Mouse (Mus musculus) liver, adult 2 months (tissue): ENCODE measurements at regions not wholly inside any gene's neighbourhood (a gene's known extent, or its start where the extent isn't known, plus 50 kb on each side); places are given as distances from the start of the nearest gene placed in this dataset.

Source experiments
- DNase-seq: peaks from one replicate; pipeline ENCODE4 v3.0.0-alpha.2; 2011; ENCODE audit warnings: low read depth, low spot score; ENCODE audit errors: extremely low read depth
- H3K27ac ChIP-seq: fragments of 200-500 bp; replicated peaks from 2 replicates; pipeline ENCODE4 v1.5.1; 2012; ENCODE audit warnings: low read depth, mild to moderate bottlenecking, control low read depth, inconsistent platforms, low read length; ENCODE audit not compliant: insufficient read depth
- H3K27me3 ChIP-seq: fragments of 200-500 bp; 2 replicates; pipeline ENCODE4 v1.6.1; 2012; ENCODE audit warnings: mild to moderate bottlenecking, moderate library complexity, low read length, inconsistent platforms; ENCODE audit not compliant: control insufficient read depth, insufficient read depth
- H3K36me3 ChIP-seq: fragments of 200-500 bp; 2 replicates; pipeline ENCODE4 v1.6.1; 2012; ENCODE audit warnings: low read length, inconsistent platforms; ENCODE audit not compliant: control insufficient read depth, insufficient read depth
- H3K4me1 ChIP-seq: fragments of 200-500 bp; 2 replicates; pipeline ENCODE4 v1.6.1; 2011; ENCODE audit warnings: low read length; ENCODE audit not compliant: control insufficient read depth, insufficient read depth
- H3K4me3 ChIP-seq: fragments of 200-500 bp; 2 replicates; pipeline ENCODE4 v1.5.1; 2011; ENCODE audit warnings: low read depth, mild to moderate bottlenecking, control low read depth, low read length, moderate library complexity; ENCODE audit not compliant: insufficient read depth
- H3K79me2 ChIP-seq: fragments of 200-500 bp; 2 replicates; pipeline ENCODE4 v1.6.1; 2012; ENCODE audit warnings: inconsistent platforms, mild to moderate bottlenecking, low read length, moderate library complexity; ENCODE audit not compliant: control insufficient read depth, insufficient read depth
- H3K9ac ChIP-seq: fragments of 200-500 bp; 2 replicates; pipeline ENCODE4 v1.6.1; 2012; ENCODE audit warnings: low read depth, mild to moderate bottlenecking, control low read depth, inconsistent platforms, low read length
- CTCF ChIP-seq: fragments of 200-500 bp; IDR thresholded peaks from 2 replicates; pipeline ENCODE4 v1.5.1; 2011; ENCODE audit warnings: low read depth, low read length, control low read depth
- POLR2A ChIP-seq: fragments of 200-500 bp; IDR thresholded peaks from 2 replicates; pipeline ENCODE4 v1.6.1; 2011; ENCODE audit warnings: low read length, control low read depth; ENCODE audit not compliant: insufficient read depth; ENCODE audit errors: extremely low read depth
- WGBS: fragments of 180-500 bp; shearing (Covaris S2); methylation state at CpG from one replicate; pipeline ENCODE4 v1.1.7; 2018; 5-methylcytosine and 5-hydroxymethylcytosine counted together

DNA sequence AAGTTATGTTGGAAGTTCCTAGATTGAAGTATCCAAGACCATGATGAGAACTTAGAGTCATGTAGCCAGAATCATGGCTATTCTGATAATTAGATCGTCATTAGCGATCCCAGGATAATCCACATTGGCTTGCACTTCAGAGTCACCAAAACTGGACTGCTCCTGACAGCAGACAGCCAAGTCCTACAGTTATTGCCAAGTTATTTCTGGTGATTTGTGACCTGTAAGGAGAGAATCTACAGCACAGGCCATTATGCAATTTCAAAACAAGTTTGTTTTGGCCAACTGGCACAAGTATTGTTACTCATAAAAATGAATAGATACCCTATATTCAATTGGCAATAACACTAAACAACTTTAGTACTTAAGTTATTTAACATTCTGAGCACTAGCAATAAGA is 447.9 kb upstream of the Robo1 start:
- H3K36me3 ChIP-seq, result no peaks in the 10 kb centered on the region
- no peaks in the 10 kb centered on the region for H3K27me3 ChIP-seq
- TF ChIP-seq CTCF, result no peak
- no peak for TF ChIP-seq POLR2A
- peak; percentile 61 for DNase-seq
- no peaks in the 10 kb centered on the region for H3K4me1 ChIP-seq
- WGBS, result 70% methylated on average over 2 of the region's 2 CpGs
- H3K79me2 ChIP-seq, result no peaks in the 10 kb centered on the region
- H3K27ac ChIP-seq, result no peak overlapping the region
- H3K9ac ChIP-seq, result no peak overlapping the region
- H3K4me3 ChIP-seq, result no peak overlapping the region

DNA sequence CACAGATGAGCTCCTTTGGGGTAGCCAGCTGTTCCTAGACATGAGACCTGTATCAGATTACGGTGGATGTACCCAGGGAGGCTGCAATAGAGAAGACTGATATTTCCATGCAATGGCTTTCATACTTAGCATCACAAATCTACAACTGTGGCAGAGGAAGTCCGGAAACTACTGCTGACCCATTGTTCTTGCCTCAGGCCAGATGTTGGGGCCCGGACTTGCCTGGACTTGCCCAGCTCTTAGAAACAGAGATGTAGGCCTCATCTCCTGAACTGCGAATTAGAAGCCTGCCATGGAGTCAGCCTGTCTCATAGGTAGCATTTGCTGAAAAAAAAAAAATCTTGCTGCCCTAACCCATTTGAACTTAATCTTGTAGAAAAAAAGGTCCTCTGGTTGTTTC is 422.4 kb upstream of the Robo1 start:
- Histone ChIP-seq H3K4me1 (no peaks in the 10 kb centered on the region), H3K79me2 (no peaks in the 10 kb centered on the region), H3K4me3 (no peak overlapping the region), H3K27ac (no peak overlapping the region), H3K36me3 (no peaks in the 10 kb centered on the region), H3K27me3 (no peaks in the 10 kb centered on the region), H3K9ac (no peak overlapping the region)
- WGBS, result 81% methylated on average over 4 of the region's 4 CpGs
- TF ChIP-seq CTCF, result no peak
- no peak for TF ChIP-seq POLR2A
- DNase-seq, result no peak

DNA sequence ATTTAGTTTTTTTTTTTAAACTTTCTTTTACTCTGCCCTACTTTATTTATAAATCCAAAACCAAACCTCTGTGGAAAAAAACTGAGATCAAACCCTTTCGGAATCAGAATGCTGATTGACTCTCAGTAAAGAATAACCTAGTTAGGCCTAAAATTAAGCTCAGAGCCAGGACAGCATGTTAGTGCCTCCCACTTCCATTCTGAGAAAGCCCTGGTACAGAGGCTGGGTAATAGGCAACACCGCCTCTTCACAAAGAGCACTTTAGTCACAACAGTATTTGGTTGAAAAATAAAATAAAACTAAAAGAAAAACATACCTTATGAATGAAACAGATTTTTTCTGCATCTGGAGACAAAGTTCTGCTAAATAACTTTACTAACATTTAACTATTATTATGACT is 418.4 kb upstream of the Robo1 start:
- DNase-seq, result no peak
- H3K36me3 ChIP-seq, result no peaks in the 10 kb centered on the region
- no peak for TF ChIP-seq POLR2A
- no peak for TF ChIP-seq CTCF
- no peak overlapping the region for H3K27ac ChIP-seq
- H3K9ac ChIP-seq, result no peak overlapping the region
- H3K4me3 ChIP-seq, result no peak overlapping the region
- no peaks in the 10 kb centered on the region for H3K27me3 ChIP-seq
- H3K79me2 ChIP-seq, result no peaks in the 10 kb centered on the region
- 80% methylated on average over 2 of the region's 2 CpGs for WGBS
- H3K4me1 ChIP-seq, result no peaks in the 10 kb centered on the region

DNA sequence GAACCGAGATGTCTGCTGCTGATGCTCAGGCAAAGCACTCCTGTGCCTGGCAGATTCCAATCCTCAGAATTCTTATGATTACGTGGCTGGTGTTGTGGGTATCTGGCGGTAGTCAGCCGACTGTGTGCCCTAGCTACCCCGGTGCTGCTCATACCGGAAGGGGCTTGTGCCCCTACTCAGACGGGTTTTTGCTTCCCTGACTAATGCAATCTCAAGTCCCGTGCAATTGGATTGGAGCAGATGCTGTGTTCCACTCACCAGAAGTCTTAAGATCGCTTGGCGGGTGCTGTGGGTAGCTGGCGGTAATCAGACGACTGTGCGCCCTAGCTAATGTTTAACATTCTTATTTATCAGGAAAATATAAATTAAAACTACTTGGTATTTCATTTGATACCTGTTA is 385.0 kb upstream of the Robo1 start:
- no peaks in the 10 kb centered on the region for H3K4me1 ChIP-seq
- H3K27ac ChIP-seq, result no peak overlapping the region
- no peak for DNase-seq
- TF ChIP-seq POLR2A (no peak), CTCF (no peak)
- H3K36me3 ChIP-seq, result no peaks in the 10 kb centered on the region
- 81% methylated on average over 13 of the region's 13 CpGs for WGBS
- no peak overlapping the region for H3K9ac ChIP-seq
- no peaks in the 10 kb centered on the region for H3K79me2 ChIP-seq
- H3K27me3 ChIP-seq, result no peaks in the 10 kb centered on the region
- H3K4me3 ChIP-seq, result no peak overlapping the region

DNA sequence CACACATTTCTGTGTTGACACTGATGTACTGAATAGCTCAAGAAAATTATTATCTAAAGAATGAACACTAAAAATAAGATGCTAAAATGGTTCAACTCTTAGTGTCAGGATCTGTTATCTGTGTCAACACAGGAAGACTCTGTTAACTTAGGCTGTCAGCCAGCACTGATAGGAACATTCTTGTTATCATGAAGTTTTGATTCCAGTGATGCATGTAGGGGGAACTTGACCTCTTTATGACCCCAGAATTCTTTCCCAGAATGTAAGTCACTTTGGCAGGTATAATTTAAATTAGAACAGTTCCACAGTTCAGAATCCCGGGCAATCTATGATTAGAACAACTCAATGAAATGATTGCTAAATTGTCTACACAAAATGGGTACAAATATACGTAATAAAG is 363.9 kb upstream of the Robo1 start:
- TF ChIP-seq POLR2A (no peak), CTCF (no peak)

DNA sequence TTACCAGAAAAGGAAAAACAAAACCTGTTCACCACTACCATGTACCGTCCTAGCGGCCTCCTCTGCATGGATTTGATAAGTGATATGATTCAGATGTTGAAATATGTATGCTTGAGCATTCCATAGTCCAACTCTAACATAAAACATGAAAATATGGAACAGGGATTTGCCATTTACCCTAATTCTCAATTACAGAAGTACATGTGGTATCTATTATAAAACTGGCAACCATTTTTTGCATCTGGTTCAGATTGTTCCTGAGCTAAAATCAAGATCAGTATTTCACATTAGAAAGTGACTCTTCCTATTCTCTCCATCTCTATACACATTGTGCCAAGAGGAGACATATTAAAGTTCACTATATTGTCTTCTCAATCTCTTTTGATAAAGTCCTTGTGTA is 363.3 kb upstream of the Robo1 start:
- no peaks in the 10 kb centered on the region for H3K4me1 ChIP-seq
- DNase-seq, result no peak
- no peak for TF ChIP-seq POLR2A
- no peak for TF ChIP-seq CTCF
- H3K36me3 ChIP-seq, result no peaks in the 10 kb centered on the region
- 84% methylated on average over 2 of the region's 2 CpGs for WGBS
- no peak overlapping the region for H3K9ac ChIP-seq
- no peaks in the 10 kb centered on the region for H3K79me2 ChIP-seq
- H3K4me3 ChIP-seq, result no peak overlapping the region
- no peaks in the 10 kb centered on the region for H3K27me3 ChIP-seq
- no peak overlapping the region for H3K27ac ChIP-seq

More for the DNA sequence above, 363.9 kb upstream of the Robo1 start:
- whole genome bisulfite sequencing, result 60% methylated on average over 2 of the region's 2 CpGs
- Histone ChIP-seq H3K27me3 (no peaks in the 10 kb centered on the region), H3K79me2 (no peaks in the 10 kb centered on the region), H3K9ac (no peak overlapping the region), H3K27ac (no peak overlapping the region), H3K36me3 (no peaks in the 10 kb centered on the region), H3K4me3 (no peak overlapping the region), H3K4me1 (no peaks in the 10 kb centered on the region)
- DNase-seq, result peak; percentile 1
